Mouse (Mus musculus) layer of hippocampus, postnatal 10 days (tissue): ENCODE results near the gene Cyp4v3. TPM values are rescaled to one million over a fixed set of nuclear protein-coding genes. Genes with fewer than 3 reads are reported as not detected.

ENCODE experiments used
- total RNA-seq, 2 experiments: library from RNA; stranded (reverse); gene quantifications; 2 replicates each; pipeline ENCODE4 v1.2.3; 2021

Cyp4v3 gene
- total RNA-seq, 2 experiments from 2014 or later: 4.9 to 5.4 TPM

Other genes starting within 250 kb of the Cyp4v3 start
- not detected for gene F11, start 71.2 kb downstream of the Cyp4v3 start, total RNA-seq
- under 1 TPM in 1 of 2 experiments, not detected in 1; 0.07 TPM for gene Klkb1, start 38.4 kb downstream of the Cyp4v3 start, total RNA-seq
- gene Gm45753, start 24.8 kb downstream of the Cyp4v3 start, total RNA-seq: not detected
- 10 to 100 TPM; 21.8 to 22.8 TPM for gene Fam149a, start 49.1 kb upstream of the Cyp4v3 start, total RNA-seq
- 1 to 10 TPM; 6.1 to 6.2 TPM for gene Tlr3, start 77.9 kb upstream of the Cyp4v3 start, total RNA-seq
- 100 to 1,000 TPM; 132 to 149 TPM for gene Sorbs2, start 174.6 kb upstream of the Cyp4v3 start, total RNA-seq